Mouse (Mus musculus): ENCODE measurements around the gene Trmt10a.

The Trmt10a gene

DNA sequence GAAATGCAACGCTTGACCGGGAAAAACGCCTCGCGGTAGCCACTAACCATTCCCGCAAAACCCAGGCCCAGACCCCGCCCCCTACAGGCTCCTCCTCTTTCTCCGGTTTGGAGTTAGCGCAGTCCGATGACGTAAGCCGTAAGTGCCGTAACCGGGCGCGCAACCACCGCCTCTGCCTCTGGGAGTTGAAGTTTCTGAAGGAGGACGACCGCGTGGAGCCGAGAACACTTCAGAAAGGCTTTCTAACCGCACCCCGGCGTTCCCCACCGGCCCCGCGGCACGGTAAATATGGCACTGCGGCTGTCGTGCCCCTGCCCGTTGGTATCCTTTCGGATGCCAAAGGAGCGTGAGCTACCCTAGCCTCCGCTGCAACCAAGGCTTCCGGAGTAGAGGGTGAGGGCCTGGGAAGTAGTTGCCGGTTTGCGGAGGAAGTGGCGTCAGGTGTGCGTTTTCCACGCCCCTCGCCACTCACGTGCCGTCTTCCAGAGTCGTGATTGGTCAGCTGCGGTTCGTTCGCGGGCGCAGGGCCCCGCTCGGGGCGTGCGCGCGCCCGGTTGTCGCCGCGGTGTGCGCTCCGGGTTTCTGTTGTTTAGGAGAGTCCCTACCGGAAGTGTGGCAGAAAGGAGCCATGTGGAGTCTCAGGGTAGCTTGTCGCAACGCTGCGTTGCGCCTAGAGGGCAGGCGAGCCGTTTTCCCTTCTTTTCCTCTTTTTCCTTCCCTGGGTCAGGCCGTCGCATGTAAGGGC is at the start of gene Trmt10a:
Gene Trmt10a (plus strand): TSS at position 134 of the 745 bp plus-strand sequence.
- peak; percentile 100 for DNase-seq

DNA sequence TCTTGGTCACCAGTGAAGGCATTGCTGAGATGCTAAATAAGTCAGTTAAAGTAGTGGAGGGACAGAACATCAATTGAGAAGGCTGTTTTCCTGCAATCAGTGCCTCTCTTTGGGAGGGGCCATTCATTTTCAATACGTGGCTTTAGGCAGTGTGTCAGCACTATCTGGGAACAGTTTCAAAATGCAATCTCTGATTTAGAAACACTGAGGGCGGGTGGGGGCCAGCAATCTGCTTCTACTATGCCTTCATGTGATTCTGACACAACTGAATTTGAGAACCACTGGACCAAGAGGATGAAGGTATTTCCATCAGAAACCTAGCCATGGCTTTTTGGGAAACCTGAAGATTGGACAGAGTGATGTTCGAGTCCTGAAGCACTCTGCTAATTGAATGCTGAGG is 47.9 kb upstream of the Trmt10a start:
- DNase-seq = peak; percentile 31 to 42

GRCm38 (mm10) chr3:138095718-138096117 is 47.5 kb upstream of the Trmt10a start:
- peak; percentile 67 to 76 for DNase-seq

DNA sequence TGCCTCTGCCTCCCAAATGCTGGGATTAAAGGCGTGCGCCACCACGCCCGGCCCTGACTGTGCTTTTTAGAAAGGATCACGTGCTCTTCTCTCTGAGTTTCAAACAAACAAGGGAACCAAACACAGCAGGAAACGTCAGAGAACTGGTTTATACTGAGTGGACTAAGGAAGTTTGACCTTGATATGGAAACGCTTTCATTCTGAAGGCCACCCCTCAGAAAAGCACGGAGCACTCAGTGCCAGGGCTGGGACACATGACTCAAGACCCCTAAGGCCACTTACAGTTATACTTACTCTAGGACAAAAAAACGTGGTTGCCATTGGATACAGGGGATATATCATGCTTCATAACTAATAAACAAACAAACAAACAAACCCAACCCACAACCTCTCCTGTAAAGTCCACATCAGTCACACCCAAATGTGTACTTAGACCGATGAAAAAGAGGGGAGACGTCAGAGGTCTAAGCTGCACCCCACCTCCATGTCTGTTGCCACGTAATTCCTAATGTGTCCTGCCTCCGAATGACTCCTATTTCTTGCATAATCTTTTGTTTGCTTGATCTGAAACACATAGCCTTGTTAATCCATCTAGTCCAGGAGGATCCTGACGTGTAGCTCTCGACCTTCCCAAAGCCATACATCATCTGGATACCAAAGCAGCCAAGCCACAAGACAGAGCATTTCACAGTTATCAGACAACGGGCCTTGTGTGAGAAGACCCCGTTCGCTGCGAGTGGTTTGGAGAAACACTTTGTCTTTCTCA is 46.8 kb upstream of the Trmt10a start:
- DNase-seq = no peak

- no peak for DNase-seq
These were observed 45.5 kb upstream of the Trmt10a start for GRCm38 (mm10) chr3:138097718-138098117.

DNA sequence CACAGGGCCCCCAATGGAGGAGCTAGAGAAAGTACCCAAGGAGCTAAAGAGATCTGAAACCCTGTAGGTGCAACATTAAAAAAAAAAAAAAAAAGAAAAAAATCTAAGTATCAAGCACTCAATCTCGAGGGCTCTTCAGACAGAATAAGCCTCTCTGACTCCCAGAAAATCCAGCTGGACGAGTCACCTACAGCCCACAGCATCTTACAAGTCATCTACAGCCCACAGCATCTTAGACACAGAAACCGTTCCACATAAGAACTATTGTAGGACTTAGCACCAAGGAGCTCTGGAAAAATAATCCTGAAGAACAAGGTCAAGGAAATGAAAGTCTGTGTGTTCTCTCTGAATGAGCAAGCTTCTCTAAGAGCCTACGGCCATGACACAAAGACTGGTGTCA is 41.3 kb upstream of the Trmt10a start:
- DNase-seq = no peak

DNA sequence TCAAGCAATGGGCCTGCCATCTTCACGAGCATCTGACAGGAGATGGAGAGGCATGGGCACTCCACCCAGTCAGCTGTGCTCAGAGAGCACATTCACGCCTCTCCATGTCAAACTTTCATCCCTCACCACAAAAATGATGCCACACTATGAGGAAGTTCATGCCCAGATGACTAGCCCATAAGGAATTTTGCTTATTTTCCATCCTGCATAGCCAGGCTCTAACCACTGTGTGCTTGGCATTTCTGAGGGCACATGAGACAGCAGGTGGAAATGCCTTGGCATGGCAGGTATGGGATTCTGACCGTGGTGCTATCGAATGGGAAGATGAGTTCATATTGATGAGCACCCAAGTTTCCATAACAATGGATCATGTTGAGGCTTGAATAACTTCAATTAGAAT is 39.6 kb upstream of the Trmt10a start:
- no peak for DNase-seq

DNA sequence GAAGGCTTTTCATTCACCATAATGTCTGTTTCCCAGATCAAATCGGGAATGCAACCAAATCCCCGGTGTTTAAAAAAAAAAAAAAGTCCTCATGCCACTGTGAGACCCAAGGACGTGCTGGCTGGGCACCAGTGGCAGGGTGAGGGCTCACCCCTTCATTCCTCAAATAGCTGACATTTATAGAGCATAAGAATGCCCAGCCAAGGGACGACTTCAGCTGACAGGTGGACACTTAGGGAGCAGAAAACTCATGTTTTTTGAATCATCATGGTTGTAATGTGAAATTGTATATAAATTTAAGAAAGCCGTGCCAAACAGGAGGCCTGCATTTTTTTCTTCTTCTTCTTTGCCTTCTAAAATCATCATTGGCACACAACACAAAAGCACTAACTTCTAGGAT is 38.2 kb upstream of the Trmt10a start:
- DNase-seq = no peak

- no peak for DNase-seq
These were observed 36.4 kb upstream of the Trmt10a start for GRCm38 (mm10) chr3:138106887-138107286.

DNA sequence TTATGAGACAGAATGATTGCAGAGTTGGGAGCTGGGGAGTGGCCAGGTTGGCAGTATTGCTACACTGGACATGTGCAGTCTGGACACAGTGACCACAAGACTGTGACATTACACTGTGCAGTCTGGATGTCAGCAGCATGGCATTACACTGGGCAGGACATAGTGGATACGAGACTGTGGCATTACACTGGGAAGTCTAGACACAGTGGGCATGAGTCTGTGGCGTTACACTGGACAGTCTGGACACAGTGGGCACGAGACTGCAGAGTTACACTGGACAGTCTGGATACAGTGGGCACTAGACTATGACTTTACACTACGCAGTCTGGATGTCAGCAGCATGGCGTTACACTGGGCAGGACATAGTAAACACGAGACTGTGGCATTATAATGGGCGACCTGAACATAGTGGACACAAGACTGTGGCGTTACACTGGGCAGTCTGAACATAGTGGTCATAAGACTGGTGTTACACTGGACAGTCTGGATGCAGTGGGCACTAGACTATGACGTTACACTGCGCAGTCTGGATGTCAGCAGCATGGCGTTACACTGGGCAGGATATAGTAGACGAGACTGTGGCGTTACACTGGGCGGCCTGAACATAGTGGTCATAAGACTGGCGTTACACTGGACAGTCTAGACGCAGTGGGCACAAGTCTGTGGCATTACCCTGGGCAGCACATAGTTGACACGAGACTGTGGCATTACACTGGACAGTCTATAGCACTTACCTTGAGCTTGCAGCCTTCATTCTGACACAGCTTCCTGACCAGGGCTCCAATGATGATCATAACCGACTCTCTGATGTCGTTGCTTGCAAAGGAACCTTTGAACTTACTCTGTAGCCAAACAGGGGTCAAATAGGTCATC is 32.1 kb upstream of the Trmt10a start:
- no peak for DNase-seq

DNA sequence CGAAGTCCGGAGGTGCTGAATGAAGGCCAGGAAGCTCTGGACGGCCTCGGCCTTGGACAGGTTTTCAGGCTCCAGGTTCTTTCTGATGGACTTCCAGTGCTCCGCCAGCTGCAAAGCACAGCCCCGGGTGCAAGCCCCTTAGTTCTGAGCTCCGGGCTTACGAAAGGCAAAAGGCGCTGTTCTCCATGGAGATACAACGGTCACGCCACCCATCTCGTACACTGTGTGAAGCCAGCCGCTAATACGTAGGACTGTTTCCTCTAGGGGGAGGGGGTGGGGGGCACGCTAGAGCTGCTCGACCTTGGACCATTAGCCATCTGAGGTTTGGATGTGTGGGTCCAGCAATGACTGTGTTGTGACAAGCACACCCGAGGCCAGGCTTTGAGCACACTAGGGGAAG is 29.1 kb upstream of the Trmt10a start:
- DNase-seq = no peak

GRCm38 (mm10) chr3:138116871-138117270 is 26.4 kb upstream of the Trmt10a start:
- no peak for DNase-seq

GRCm38 (mm10) chr3:138118392-138118791 is 24.9 kb upstream of the Trmt10a start:
- no peak for DNase-seq

DNA sequence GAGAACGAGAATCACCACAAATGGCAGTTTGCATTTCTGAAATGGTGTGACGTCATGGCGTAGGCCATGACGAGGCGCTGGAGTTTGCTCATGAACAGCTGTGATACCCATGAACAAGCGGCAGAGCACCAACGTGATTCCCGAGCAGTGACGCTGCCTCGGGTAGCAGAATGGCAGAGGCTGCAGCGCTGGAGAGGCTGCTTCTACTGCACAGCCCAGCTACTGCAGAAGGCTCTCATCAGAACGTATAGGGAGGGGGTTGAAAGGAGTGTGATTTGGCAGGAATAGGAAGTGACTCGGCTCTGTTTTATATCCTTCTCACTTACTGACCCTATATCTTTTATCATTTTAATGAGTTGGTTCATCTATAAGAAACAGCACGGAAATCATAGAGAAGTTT is 24.4 kb upstream of the Trmt10a start:
- no peak for DNase-seq

- no peak for DNase-seq
These were observed 23.7 kb upstream of the Trmt10a start for GRCm38 (mm10) chr3:138119444-138120105.

GRCm38 (mm10) chr3:138121461-138121860 is 21.8 kb upstream of the Trmt10a start:
- no peak for DNase-seq

DNA sequence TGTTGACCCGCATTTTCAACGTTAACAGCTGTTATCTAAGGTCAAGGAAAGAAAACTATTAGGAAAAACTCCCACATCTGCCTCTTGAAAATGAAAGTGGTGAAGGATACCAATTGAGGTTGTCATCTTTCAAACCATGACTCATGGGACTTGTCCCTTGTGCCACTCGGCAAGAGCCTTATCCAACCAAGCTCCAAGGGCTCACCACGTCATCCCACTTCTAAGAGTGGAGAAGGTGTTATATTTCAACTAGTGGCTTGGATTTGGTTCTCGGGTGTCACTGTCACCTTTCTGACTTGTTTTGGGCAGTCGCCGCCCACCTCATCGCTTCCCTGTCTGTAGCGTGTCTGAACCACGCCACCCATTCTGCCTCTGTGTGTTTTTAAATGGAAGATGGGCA is 19.4 kb upstream of the Trmt10a start:
- DNase-seq = no peak

DNA sequence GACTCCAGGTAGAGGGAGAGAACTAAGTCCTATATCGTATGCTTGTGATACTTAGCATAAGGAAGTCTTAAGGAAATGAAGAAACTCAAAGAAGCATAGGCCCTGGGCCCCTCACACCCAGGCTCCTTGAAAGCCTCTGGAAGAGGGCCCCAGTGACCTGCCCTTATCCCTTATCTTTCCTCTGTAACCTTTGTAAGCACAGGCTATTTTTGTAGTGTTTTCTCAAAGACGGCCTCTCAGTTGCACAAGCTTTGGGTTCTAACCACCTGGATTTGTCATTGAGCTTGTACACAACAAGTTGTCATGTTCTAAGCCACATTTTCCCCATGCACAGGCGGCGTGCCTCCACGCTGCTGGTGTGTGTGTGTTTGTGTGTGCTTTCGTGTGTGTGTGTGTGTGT is 14.1 kb upstream of the Trmt10a start:
- DNase-seq = no peak

DNA sequence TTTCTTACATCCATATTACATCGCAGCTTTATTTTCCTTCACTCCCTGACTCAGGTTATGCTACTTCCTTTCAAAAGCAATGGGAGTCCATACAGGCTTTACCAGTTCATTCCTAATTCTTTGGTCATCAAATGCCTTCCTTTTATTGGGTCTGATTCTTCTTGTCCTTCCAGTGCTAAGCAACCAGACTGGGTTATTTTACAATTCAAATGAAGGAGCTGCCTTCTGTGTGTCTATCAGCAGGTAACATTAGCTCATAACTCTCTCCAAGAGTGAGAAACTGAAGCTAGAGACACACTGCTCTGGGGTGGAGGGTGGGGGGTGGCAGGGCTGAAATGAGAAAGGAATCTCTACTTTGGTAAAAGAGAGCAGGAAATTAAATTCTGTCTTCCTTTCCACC is 12.6 kb upstream of the Trmt10a start:
- DNase-seq = no peak

- DNase-seq = no peak
These were observed 12.1 kb upstream of the Trmt10a start for GRCm38 (mm10) chr3:138131168-138131567.

DNA sequence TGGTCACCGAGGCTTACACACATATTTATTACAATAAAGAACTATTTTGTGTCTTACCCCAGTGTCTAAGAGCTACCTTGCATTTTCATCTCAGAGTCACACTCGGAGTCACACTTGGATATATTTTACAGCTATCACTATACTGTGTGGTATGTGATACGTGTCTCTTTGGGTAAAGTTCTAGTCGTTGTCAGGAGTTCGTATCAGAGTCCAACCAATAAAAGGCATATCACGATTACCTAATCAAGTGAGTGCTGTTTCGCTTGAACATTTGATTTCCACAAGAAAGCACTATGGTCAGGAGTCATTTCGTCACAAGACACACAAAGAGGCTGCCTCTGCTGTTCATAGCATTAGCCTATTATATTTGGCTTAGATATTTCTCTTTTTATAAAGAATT is 9.8 kb upstream of the Trmt10a start:
- DNase-seq = no peak

GRCm38 (mm10) chr3:138133916-138134315 is 9.3 kb upstream of the Trmt10a start:
- DNase-seq = no peak

GRCm38 (mm10) chr3:138134528-138134927 is 8.7 kb upstream of the Trmt10a start:
- DNase-seq = no peak
